Mouse (Mus musculus): Measurements from ENCODE around the gene Tbc1d30.

DNA sequence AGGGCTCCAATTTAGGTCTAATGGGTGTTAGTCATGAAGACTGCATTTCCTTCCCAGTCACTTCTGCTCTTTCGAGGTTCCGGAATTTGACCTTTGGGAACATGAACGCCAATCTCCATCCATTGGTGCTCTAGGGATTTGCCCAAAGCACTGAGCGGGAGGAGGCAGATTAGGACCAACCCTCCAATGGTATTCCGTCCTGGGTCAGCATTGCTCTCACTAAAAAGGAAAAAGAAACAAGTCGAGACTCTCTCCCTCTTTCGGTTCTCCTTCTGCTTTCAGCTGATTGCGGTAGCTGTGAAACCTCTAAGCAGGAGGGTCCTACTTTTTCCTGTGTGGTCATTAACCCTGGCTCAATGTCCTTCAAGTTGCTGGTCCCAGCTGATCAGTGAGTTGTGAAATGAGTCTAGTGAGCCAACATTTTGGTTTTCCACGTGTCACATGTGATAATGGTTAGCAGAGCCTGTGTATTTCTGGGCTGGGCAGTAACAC lies 14.7 kb upstream of the Tbc1d30 start:
- TF ChIP-seq CTCF (IDR thresholded peaks at IDR 0.05; ENCODE audit: borderline replicate concordance, insufficient read depth, low read depth, low read length) (no peak), POLR2A (IDR thresholded peaks at IDR 0.05; ENCODE audit: borderline replicate concordance, insufficient read depth, low read length) (no peak)

Data from cerebellum, adult 2 months (tissue).